Mouse (Mus musculus) lung, embryonic 16.5 days (tissue): ENCODE results near the gene Dok7. TPM values are rescaled to one million over a fixed set of nuclear protein-coding genes. Genes with fewer than 3 reads are reported as not detected.

ENCODE experiments used
- ATAC-seq: fragments of 200-750 bp; cut with Nextera tagmentation; 2 replicates; pipeline ENCODE4 v1.8.0; 2017; ENCODE audit warnings: low read depth, mild to moderate bottlenecking, moderate library complexity
- H3K27ac ChIP-seq: fragments of 300-500 bp; sonication (generic); 2 replicates; pipeline ENCODE4 v1.5.1; 2014; ENCODE audit warnings: mild to moderate bottlenecking, control low read depth, low read length
- H3K27me3 ChIP-seq: fragments of 300-500 bp; sonication (generic); 2 replicates; pipeline ENCODE4 v1.6.1; 2014; ENCODE audit warnings: low read depth, low read length, mixed read lengths; ENCODE audit not compliant: control insufficient read depth, insufficient read depth
- H3K36me3 ChIP-seq: fragments of 300-500 bp; sonication (generic); 2 replicates; pipeline ENCODE4 v1.6.1; 2014; ENCODE audit warnings: low read length; ENCODE audit not compliant: control insufficient read depth, insufficient read depth
- H3K4me1 ChIP-seq: fragments of 300-500 bp; sonication (generic); replicated peaks from 2 replicates; pipeline ENCODE4 v1.6.1; 2014; ENCODE audit warnings: low read length, mixed read lengths; ENCODE audit not compliant: control insufficient read depth, insufficient read depth
- H3K4me2 ChIP-seq: fragments of 300-500 bp; sonication (generic); 2 replicates; pipeline ENCODE4 v1.6.1; 2014; ENCODE audit warnings: low read depth, low read length, control low read depth
- H3K4me3 ChIP-seq: fragments of 300-500 bp; sonication (generic); 2 replicates; pipeline ENCODE4 v1.5.1; 2014; ENCODE audit warnings: mild to moderate bottlenecking, low read length, control low read depth
- H3K9ac ChIP-seq: fragments of 300-500 bp; sonication (generic); 2 replicates; pipeline ENCODE4 v1.6.1; 2014; ENCODE audit warnings: low read length, control low read depth
- H3K9me3 ChIP-seq: fragments of 300-500 bp; sonication (generic); 2 replicates; pipeline ENCODE4 v1.6.1; 2016; ENCODE audit warnings: low read length; ENCODE audit not compliant: control insufficient read depth
- WGBS: fragments of 180-500 bp; shearing (Covaris S2); extraction: QIAGEN DNeasy Blood & Tissue Kit; methylation state at CpG from one replicate; pipeline ENCODE4 v1.1.7; 2014; 5-methylcytosine and 5-hydroxymethylcytosine counted together
- polyA plus RNA-seq: library from polyadenylated mRNA; unstranded; fragments of >200 nt; fragmentation: Nextera tagmentation; extraction: Ambion mirVana; gene quantifications from 2 replicates; pipeline ENCODE4 v1.2.1, GENCODE M21; 2015

Dok7 gene
- polyA plus RNA-seq, 1 experiment from 2014 or later: 2.5 TPM

GRCm38 (mm10) chr5:35043110-35043451, 13.5 kb upstream of the Dok7 start:
- ATAC-seq: peak; percentile 81
- Histone ChIP-seq H3K27me3 (no peaks in the 10 kb centered on the region), H3K27ac (no peak overlapping the region), H3K4me3 (no peak overlapping the region), H3K4me2 (no peak overlapping the region), H3K4me1 (no peaks in the 10 kb centered on the region), H3K9me3 (no peaks in the 10 kb centered on the region), H3K36me3 (no peaks in the 10 kb centered on the region), H3K9ac (no peak overlapping the region)
- 8% methylated on average over 1 of the region's 1 CpGs for WGBS

GRCm38 (mm10) chr5:35050541-35050940, 6.0 kb upstream of the Dok7 start:
- WGBS: 65% methylated on average over 5 of the region's 5 CpGs
- Histone ChIP-seq H3K4me3 (no peak overlapping the region), H3K27ac (no peak overlapping the region), H3K36me3 (no peaks in the 10 kb centered on the region), H3K27me3 (no peaks in the 10 kb centered on the region), H3K4me2 (no peak overlapping the region), H3K4me1 (peaks cover 6% of the 10 kb centered on the region; the same call in 1 of the 2 replicates), H3K9ac (no peak overlapping the region), H3K9me3 (no peaks in the 10 kb centered on the region)
- no peak for ATAC-seq

DNA sequence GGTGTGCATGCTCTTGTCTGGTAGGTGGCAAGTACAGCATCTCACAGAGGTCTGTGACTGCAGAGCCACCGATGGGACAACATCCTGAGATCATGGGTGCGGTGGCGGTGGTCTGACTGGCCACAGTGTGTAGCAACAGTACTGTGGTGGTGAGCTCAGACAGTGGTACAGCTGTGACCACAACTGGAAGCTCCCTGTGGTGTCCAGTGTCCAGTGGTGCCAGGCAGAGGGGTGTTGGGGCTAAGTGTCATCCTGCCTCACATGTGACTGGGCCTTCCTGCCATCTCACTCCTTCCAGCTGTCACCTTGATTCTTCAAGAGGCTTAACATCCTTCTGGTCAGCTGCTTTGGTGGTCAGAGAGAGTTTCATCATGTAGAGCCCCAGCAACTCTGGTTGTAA, 1.9 kb upstream of the Dok7 start:
- 92% methylated on average over 3 of the region's 3 CpGs for WGBS
- peaks cover 16% of the 10 kb centered on the region for H3K27me3 ChIP-seq
- no peaks in the 10 kb centered on the region for H3K36me3 ChIP-seq
- H3K9ac ChIP-seq: no peak overlapping the region
- ATAC-seq: no peak
- no peak overlapping the region for H3K4me2 ChIP-seq
- no peak overlapping the region for H3K27ac ChIP-seq
- no peaks in the 10 kb centered on the region for H3K9me3 ChIP-seq
- peaks cover 16% of the 10 kb centered on the region for H3K4me1 ChIP-seq
- no peak overlapping the region for H3K4me3 ChIP-seq

DNA sequence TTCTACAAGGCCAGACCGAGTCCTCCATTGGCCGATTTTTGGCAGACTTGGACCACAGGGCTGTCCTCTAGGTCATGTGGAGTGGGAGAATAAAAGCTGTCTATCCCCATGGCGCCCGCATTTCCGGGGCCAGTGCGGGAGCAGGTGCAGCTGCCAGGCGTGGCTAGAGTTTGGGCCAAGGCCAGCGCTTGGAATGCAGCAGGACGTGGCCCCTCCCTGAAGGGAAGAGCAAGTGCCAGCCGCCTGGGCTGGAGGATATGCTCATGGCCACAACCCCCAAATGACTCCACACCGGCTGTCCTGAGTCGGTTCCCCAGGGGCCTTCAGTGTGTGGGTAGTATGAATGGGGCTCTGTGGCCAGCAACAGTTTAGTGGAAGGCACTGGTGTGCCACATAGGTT, 1.5 kb upstream of the Dok7 start:
- H3K4me3 ChIP-seq: no peak overlapping the region
- peak; percentile 55 for ATAC-seq
- no peaks in the 10 kb centered on the region for H3K9me3 ChIP-seq
- H3K27ac ChIP-seq: no peak overlapping the region
- H3K9ac ChIP-seq: no peak overlapping the region
- H3K27me3 ChIP-seq: peaks cover 16% of the 10 kb centered on the region
- no peaks in the 10 kb centered on the region for H3K36me3 ChIP-seq
- no peak overlapping the region for H3K4me2 ChIP-seq
- H3K4me1 ChIP-seq: peaks cover 16% of the 10 kb centered on the region
- 45% methylated on average over 12 of the region's 12 CpGs for WGBS

- no peaks in the 10 kb centered on the region for H3K9me3 ChIP-seq
- no peaks in the 10 kb centered on the region for H3K36me3 ChIP-seq
- H3K9ac ChIP-seq: peak overlapping the region; percentile 70; the same call in 1 of the 2 replicates
- H3K4me3 ChIP-seq: peak overlapping the region; percentile 52
- WGBS: 19% methylated on average over 4 of the region's 4 CpGs
- peak overlapping the region; percentile 97 for H3K4me2 ChIP-seq
- no peak overlapping the region for H3K27ac ChIP-seq
- peaks cover 16% of the 10 kb centered on the region for H3K4me1 ChIP-seq
- ATAC-seq: no peak
- peaks cover 16% of the 10 kb centered on the region for H3K27me3 ChIP-seq
Observed at GRCm38 (mm10) chr5:35057582-35057981, 1.0 kb downstream of the Dok7 start.

DNA sequence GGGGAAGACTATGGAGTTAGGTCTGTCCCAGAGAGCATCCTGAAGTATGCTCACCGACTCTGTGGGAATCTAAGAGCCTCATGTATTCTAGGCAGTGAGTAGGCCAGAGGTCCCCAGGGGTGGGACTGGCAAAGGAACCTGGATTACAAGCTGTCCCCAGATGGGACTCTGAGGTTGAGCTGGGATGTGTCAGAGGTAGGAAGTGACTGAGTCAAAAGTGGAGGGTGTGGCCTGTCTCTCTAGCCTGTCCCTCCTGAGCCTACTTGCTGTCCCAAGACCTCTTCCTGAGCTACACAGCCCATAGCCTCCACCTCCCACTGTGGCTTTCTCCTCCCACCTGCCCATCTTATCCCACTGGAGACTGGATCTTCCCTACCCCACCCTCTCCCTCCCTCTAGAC, 1.6 kb downstream of the Dok7 start:
- Histone ChIP-seq H3K4me2 (no peak overlapping the region), H3K4me3 (no peak overlapping the region), H3K4me1 (peaks cover 16% of the 10 kb centered on the region), H3K9me3 (no peaks in the 10 kb centered on the region), H3K27ac (no peak overlapping the region), H3K36me3 (no peaks in the 10 kb centered on the region), H3K9ac (no peak overlapping the region), H3K27me3 (peaks cover 16% of the 10 kb centered on the region)
- no peak for ATAC-seq
- 42% methylated on average over 1 of the region's 1 CpGs for WGBS

DNA sequence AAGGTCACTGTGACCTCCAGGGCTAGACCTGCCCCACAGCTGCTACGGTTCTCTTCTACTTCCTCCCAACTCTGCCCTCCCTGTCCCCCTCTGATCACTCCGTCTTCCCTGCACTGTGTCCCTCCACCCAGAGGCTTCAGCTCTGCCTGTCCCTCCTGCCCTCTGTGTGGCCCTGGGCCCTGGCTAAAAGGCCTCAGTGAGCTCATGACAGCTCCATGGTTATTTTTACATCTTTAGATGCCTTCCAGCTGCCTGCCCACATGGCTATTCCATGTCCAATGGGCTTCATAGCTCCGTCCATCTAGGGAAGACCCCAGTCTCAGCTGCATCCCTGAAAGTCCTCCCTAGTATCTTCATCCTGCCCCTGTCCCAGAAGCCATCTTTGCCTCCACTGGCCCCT, 3.5 kb downstream of the Dok7 start:
- ATAC-seq: no peak
- 54% methylated on average over 3 of the region's 3 CpGs for WGBS
- no peak overlapping the region for H3K9ac ChIP-seq
- H3K4me3 ChIP-seq: no peak overlapping the region
- H3K4me1 ChIP-seq: peaks cover 13% of the 10 kb centered on the region
- H3K27ac ChIP-seq: no peak overlapping the region
- H3K4me2 ChIP-seq: no peak overlapping the region
- H3K9me3 ChIP-seq: no peaks in the 10 kb centered on the region
- peaks cover 16% of the 10 kb centered on the region for H3K27me3 ChIP-seq
- no peaks in the 10 kb centered on the region for H3K36me3 ChIP-seq

DNA sequence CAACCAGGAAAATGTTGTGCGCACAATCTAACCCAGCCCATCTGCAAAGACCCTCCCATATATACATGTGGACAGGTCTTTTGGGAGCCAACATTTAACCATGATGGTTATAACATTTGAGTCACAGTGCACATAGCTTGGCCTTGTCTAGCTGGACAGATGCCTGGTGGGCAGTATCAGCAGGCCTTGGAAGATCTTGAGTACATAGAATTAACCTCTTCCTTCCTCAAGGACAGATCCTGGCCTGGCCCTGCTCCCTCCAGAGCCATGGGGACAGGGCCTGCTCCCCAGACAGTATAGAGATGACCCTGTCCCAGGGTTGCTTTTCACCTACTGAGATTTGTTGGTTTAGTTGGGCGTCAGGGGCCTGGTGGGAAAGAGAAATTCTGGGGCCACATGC, 13.3 kb downstream of the Dok7 start:
- Histone ChIP-seq H3K27me3 (no peaks in the 10 kb centered on the region), H3K4me1 (no peaks in the 10 kb centered on the region), H3K27ac (no peak overlapping the region), H3K4me2 (no peak overlapping the region), H3K4me3 (no peak overlapping the region), H3K9ac (no peak overlapping the region), H3K9me3 (no peaks in the 10 kb centered on the region), H3K36me3 (no peaks in the 10 kb centered on the region)
- ATAC-seq: no peak
- 86% methylated on average over 2 of the region's 2 CpGs for WGBS

DNA sequence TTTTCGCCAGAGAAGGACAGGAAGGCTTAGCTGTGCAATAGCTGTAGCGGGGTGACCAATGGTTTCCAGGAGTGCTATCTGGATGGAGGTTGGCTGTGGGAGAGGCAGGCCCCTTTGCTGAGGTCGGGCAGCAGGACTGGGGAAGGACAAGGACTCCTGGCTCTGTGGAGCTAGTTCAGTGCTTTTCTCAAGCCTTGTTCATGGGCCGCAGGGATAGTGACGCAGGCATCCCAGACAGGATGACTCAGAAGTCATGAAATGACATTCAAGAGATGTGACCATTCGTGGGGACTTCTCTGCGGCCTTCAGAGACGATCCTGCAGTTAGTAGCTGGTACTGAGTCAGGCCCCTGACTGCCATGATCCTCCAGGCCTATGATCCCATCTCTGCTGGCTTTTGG, 13.7 kb downstream of the Dok7 start:
- H3K4me2 ChIP-seq: no peak overlapping the region
- no peaks in the 10 kb centered on the region for H3K36me3 ChIP-seq
- no peaks in the 10 kb centered on the region for H3K4me1 ChIP-seq
- no peaks in the 10 kb centered on the region for H3K9me3 ChIP-seq
- H3K4me3 ChIP-seq: no peak overlapping the region
- ATAC-seq: no peak
- no peaks in the 10 kb centered on the region for H3K27me3 ChIP-seq
- 84% methylated on average over 8 of the region's 8 CpGs for WGBS
- no peak overlapping the region for H3K9ac ChIP-seq
- no peak overlapping the region for H3K27ac ChIP-seq

DNA sequence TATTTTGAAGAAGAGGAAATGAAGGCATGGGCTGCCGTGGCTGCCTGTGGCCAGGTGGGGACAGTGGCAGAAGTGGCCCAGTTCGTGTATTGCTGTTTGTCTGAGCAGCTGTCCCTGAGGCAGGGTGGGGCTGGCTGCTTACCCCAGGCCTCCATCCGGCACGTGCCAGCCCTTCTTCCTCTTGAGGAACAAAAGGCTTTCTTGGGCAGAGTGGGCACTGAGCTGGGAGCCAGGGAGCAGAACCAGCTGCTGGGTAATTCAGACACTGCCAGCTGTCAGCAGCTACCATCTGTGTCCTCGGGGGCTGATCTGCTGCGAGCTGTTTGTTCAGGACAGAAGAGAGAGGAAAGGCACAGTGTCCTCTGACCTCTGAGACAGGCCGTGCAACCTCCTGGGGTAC, 14.4 kb downstream of the Dok7 start:
- no peak for ATAC-seq
- Histone ChIP-seq H3K4me3 (no peak overlapping the region), H3K4me1 (no peaks in the 10 kb centered on the region), H3K4me2 (no peak overlapping the region), H3K36me3 (no peaks in the 10 kb centered on the region), H3K27me3 (no peaks in the 10 kb centered on the region), H3K9me3 (no peaks in the 10 kb centered on the region), H3K9ac (no peak overlapping the region), H3K27ac (no peak overlapping the region)
- 50% methylated on average over 7 of the region's 7 CpGs for WGBS
